Mouse (Mus musculus) layer of hippocampus, adult 2 months (tissue): Measurements from ENCODE around the gene Acvr2a. TPM values are rescaled to one million over a fixed set of nuclear protein-coding genes. Genes with fewer than 3 reads are reported as not detected.

ENCODE experiments used
- DNase-seq, 2 experiments: peaks; one replicate each; pipeline ENCODE4 v3.0.0; 2022; ENCODE audit warnings: low spot score in 2 of 2
- H3K27ac ChIP-seq: fragments of 200-600 bp; 2 replicates; pipeline ENCODE4 v1.8.1; 2022
- H3K4me3 ChIP-seq: fragments of 200-600 bp; 2 replicates; pipeline ENCODE4 v1.8.1; 2022; ENCODE audit warnings: mild to moderate bottlenecking
- CTCF ChIP-seq: fragments of 200-600 bp; conservative IDR thresholded peaks from 2 replicates; pipeline ENCODE4 v1.8.1; 2022; ENCODE audit warnings: antibody characterized with exemption, mild to moderate bottlenecking, moderate library complexity
- total RNA-seq, 2 experiments: library from RNA; stranded (reverse); gene quantifications; 2 replicates each; pipeline ENCODE4 v1.2.3; 2021

Gene Acvr2a
- total RNA-seq, 2 experiments from 2014 or later, result 39.3 to 40.1 TPM

GRCm38 (mm10) chr2:48915832-48916231, 101.9 kb downstream of the Acvr2a start:
- TF ChIP-seq CTCF, result no peak
- Histone ChIP-seq H3K27ac (no peak overlapping the region), H3K4me3 (no peak overlapping the region)
- DNase-seq, result no peak

- no peak for TF ChIP-seq CTCF
These were observed 121.1 kb downstream of the Acvr2a start for GRCm38 (mm10) chr2:48935058-48935457.

GRCm38 (mm10) chr2:48947761-48948160, 133.9 kb downstream of the Acvr2a start:
- peak overlapping the region; percentile 86; the same call in 1 of the 2 replicates for H3K4me3 ChIP-seq
- no peak for DNase-seq
- TF ChIP-seq CTCF, result no peak
- H3K27ac ChIP-seq, result no peak overlapping the region

More at GRCm38 (mm10) chr2:48935058-48935457, 121.1 kb downstream of the Acvr2a start:
- Histone ChIP-seq H3K27ac (no peak overlapping the region), H3K4me3 (no peak overlapping the region)
- DNase-seq, result no peak

GRCm38 (mm10) chr2:48948841-48949584, 135.1 kb downstream of the Acvr2a start, which contains the start of gene Mbd5:
Gene Mbd5 (plus strand): TSS chr2:48949508.
- DNase-seq, result peak; percentile 97 to 99
- peak within 1 kb of the TSS; percentile 98 for H3K27ac ChIP-seq
- no peak for TF ChIP-seq CTCF
- peak within 1 kb of the TSS; percentile 86 for H3K4me3 ChIP-seq

- peak overlapping the region; percentile 98 for H3K27ac ChIP-seq
- DNase-seq, result peak; percentile 30 to 31
- no peak for TF ChIP-seq CTCF
- peak overlapping the region; percentile 86 for H3K4me3 ChIP-seq
These were observed 135.9 kb downstream of the Acvr2a start for GRCm38 (mm10) chr2:48949743-48950251.

- peak within 1 kb of the TSS; percentile 86 for H3K4me3 ChIP-seq
- no peak for DNase-seq
- no peak for TF ChIP-seq CTCF
- H3K27ac ChIP-seq, result peak within 1 kb of the TSS; percentile 98
These were observed 136.2 kb downstream of the Acvr2a start, which contains the start of gene Orc4 for GRCm38 (mm10) chr2:48950252-48950315. Gene Orc4 (minus strand): TSS chr2:48950277.

- peak overlapping the region; percentile 86 for H3K4me3 ChIP-seq
- TF ChIP-seq CTCF, result no peak
- DNase-seq, result no peak
- peak overlapping the region; percentile 98 for H3K27ac ChIP-seq
These were observed 136.5 kb downstream of the Acvr2a start for GRCm38 (mm10) chr2:48950316-48950880.

Other genes with a start within 250 kb of the Acvr2a start
- gene Mbd5, start 135.4 kb downstream of the Acvr2a start, total RNA-seq, result 100 to 1,000 TPM; 134 to 135 TPM
- 10 to 100 TPM; 66.8 to 80.3 TPM for gene Orc4, start 136.2 kb downstream of the Acvr2a start, total RNA-seq